Mouse (Mus musculus): ENCODE results near the gene Plekhg2.

DNA sequence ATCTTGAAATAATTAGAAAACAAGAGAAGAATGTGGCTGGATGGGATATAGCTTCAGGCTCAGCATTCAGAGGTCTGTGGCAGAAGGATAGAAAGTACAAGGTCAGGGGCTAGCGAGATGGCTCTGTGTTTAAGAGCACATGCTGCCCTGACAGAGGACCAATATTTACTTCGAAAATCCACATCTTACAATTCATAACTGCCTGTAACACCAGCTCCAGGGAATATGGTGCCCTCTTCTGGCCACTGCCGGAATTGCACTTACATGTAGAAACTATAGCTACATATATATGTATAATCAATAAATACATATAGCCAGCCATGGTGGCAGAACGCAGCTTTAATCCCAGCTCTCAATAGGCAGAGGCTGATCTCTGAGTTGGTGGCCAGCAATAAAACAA, 27.8 kb downstream of the Plekhg2 start:
- TF ChIP-seq CTCF (IDR thresholded peaks at IDR 0.05) (peak; percentile 85), POLR2A (IDR thresholded peaks at IDR 0.05; ENCODE audit: insufficient read depth, low read depth, low read length) (no peak), EP300 (IDR thresholded peaks at IDR 0.05; ENCODE audit: insufficient read depth, low read depth, low read length) (peak; percentile 18; the same call in 1 of the 2 replicates)
